Mouse (Mus musculus): ENCODE data around the gene Gm9964. TPM values are rescaled to one million over a fixed set of nuclear protein-coding genes. Genes with fewer than 3 reads are reported as not detected.

Gene Gm9964
- total RNA-seq, 1 experiment = not detected

- in situ Hi-C loops (cut with MboI; ENCODE audit: low sequenced_read_pairs in 2 of 2, unreplicated experiment in 2 of 2) = no loop called here
- Histone ChIP-seq H3K4me3 (ENCODE audit: insufficient read depth in 1 of 2, low read depth in 1 of 2, low read length in 2 of 2, poor library complexity in 1 of 2, severe bottlenecking in 1 of 2) (no peak overlapping the region), H3K36me3 (ENCODE audit: control insufficient read depth, insufficient read depth, low read length, poor library complexity, severe bottlenecking) (no peaks in the 10 kb centered on the region), H3K27ac (ENCODE audit: insufficient read depth, low read depth, low read length, poor library complexity, severe bottlenecking) (no peak overlapping the region), H3K9me3 (ENCODE audit: control insufficient read depth, insufficient read depth, low read depth, low read length) (no peaks in the 10 kb centered on the region), H3K4me1 (ENCODE audit: control insufficient read depth in 2 of 2, insufficient read depth in 2 of 2, low read length in 2 of 2, poor library complexity in 1 of 2) (peaks cover 0 to 11% of the 10 kb centered on the region in 2 experiments; a peak in 2 of 4 replicates), H3K9ac (ENCODE audit: insufficient read depth, low read depth, low read length, poor library complexity, severe bottlenecking) (no peak overlapping the region)
- TF ChIP-seq MAFK (IDR thresholded peaks at IDR 0.05; ENCODE audit: insufficient read depth, low read depth, low read length) = no peak
- TF ChIP-seq HCFC1 (IDR thresholded peaks at IDR 0.05; ENCODE audit: borderline replicate concordance, insufficient read depth, low read length) = no peak
- TF ChIP-seq CHD2 (IDR thresholded peaks at IDR 0.05; ENCODE audit: low read depth, low read length) = no peak
- no peak for TF ChIP-seq ZNF384 (IDR thresholded peaks at IDR 0.05; ENCODE audit: low read depth, low read length)
- no peak for TF ChIP-seq ZC3H11A (IDR thresholded peaks at IDR 0.05; ENCODE audit: borderline replicate concordance, low read depth, low read length)
- DNase-seq (ENCODE audit: low read depth, low spot score) = no peak
Observed at GRCm38 (mm10) chr11:79287447-79287846, 9.3 kb downstream of the Gm9964 start.

GRCm38 (mm10) chr11:79286305-79286799 lies 10.4 kb downstream of the Gm9964 start:
- no peak for DNase-seq (ENCODE audit: low read depth, low spot score)
- TF ChIP-seq HCFC1 (IDR thresholded peaks at IDR 0.05; ENCODE audit: borderline replicate concordance, insufficient read depth, low read length) = no peak
- TF ChIP-seq ZNF384 (IDR thresholded peaks at IDR 0.05; ENCODE audit: low read depth, low read length) = no peak
- no peak for TF ChIP-seq MAFK (IDR thresholded peaks at IDR 0.05; ENCODE audit: insufficient read depth, low read depth, low read length)
- TF ChIP-seq CHD2 (IDR thresholded peaks at IDR 0.05; ENCODE audit: low read depth, low read length) = no peak
- TF ChIP-seq ZC3H11A (IDR thresholded peaks at IDR 0.05; ENCODE audit: borderline replicate concordance, low read depth, low read length) = no peak
- Histone ChIP-seq H3K9me3 (ENCODE audit: control insufficient read depth, insufficient read depth, low read depth, low read length) (no peaks in the 10 kb centered on the region), H3K9ac (ENCODE audit: insufficient read depth, low read depth, low read length, poor library complexity, severe bottlenecking) (no peak overlapping the region), H3K27ac (ENCODE audit: insufficient read depth, low read depth, low read length, poor library complexity, severe bottlenecking) (no peak overlapping the region), H3K4me1 (ENCODE audit: control insufficient read depth in 2 of 2, insufficient read depth in 2 of 2, low read length in 2 of 2, poor library complexity in 1 of 2) (peaks cover 0 to 7% of the 10 kb centered on the region in 2 experiments; a peak in 2 of 4 replicates), H3K4me3 (ENCODE audit: insufficient read depth in 1 of 2, low read depth in 1 of 2, low read length in 2 of 2, poor library complexity in 1 of 2, severe bottlenecking in 1 of 2) (no peak overlapping the region), H3K36me3 (ENCODE audit: control insufficient read depth, insufficient read depth, low read length, poor library complexity, severe bottlenecking) (no peaks in the 10 kb centered on the region)
- in situ Hi-C loops (cut with MboI; ENCODE audit: low sequenced_read_pairs in 2 of 2, unreplicated experiment in 2 of 2) = no loop called here

GRCm38 (mm10) chr11:79283350-79284030 lies 13.2 kb downstream of the Gm9964 start:
- in situ Hi-C loops (cut with MboI; ENCODE audit: low sequenced_read_pairs in 2 of 2, unreplicated experiment in 2 of 2) = no loop called here
- DNase-seq (ENCODE audit: low read depth, low spot score) = no peak
- TF ChIP-seq ZNF384 (IDR thresholded peaks at IDR 0.05; ENCODE audit: low read depth, low read length) (no peak), MAFK (IDR thresholded peaks at IDR 0.05; ENCODE audit: insufficient read depth, low read depth, low read length) (no peak), CHD2 (IDR thresholded peaks at IDR 0.05; ENCODE audit: low read depth, low read length) (no peak), ZC3H11A (IDR thresholded peaks at IDR 0.05; ENCODE audit: borderline replicate concordance, low read depth, low read length) (no peak), HCFC1 (IDR thresholded peaks at IDR 0.05; ENCODE audit: borderline replicate concordance, insufficient read depth, low read length) (no peak)
- Histone ChIP-seq H3K27ac (ENCODE audit: insufficient read depth, low read depth, low read length, poor library complexity, severe bottlenecking) (no peak overlapping the region), H3K36me3 (ENCODE audit: control insufficient read depth, insufficient read depth, low read length, poor library complexity, severe bottlenecking) (no peaks in the 10 kb centered on the region), H3K9ac (ENCODE audit: insufficient read depth, low read depth, low read length, poor library complexity, severe bottlenecking) (no peak overlapping the region), H3K4me1 (ENCODE audit: control insufficient read depth in 2 of 2, insufficient read depth in 2 of 2, low read length in 2 of 2, poor library complexity in 1 of 2) (peaks cover 0 to 3% of the 10 kb centered on the region in 2 experiments; a peak in 2 of 4 replicates), H3K4me3 (ENCODE audit: insufficient read depth in 1 of 2, low read depth in 1 of 2, low read length in 2 of 2, poor library complexity in 1 of 2, severe bottlenecking in 1 of 2) (no peak overlapping the region), H3K9me3 (ENCODE audit: control insufficient read depth, insufficient read depth, low read depth, low read length) (no peaks in the 10 kb centered on the region)

- H3K4me3 ChIP-seq (ENCODE audit: insufficient read depth in 1 of 2, low read depth in 1 of 2, low read length in 2 of 2, poor library complexity in 1 of 2, severe bottlenecking in 1 of 2) = no peak overlapping the region
- TF ChIP-seq HCFC1 (IDR thresholded peaks at IDR 0.05; ENCODE audit: borderline replicate concordance, insufficient read depth, low read length) (no peak), CHD2 (IDR thresholded peaks at IDR 0.05; ENCODE audit: low read depth, low read length) (no peak), ZC3H11A (IDR thresholded peaks at IDR 0.05; ENCODE audit: borderline replicate concordance, low read depth, low read length) (no peak), MAFK (IDR thresholded peaks at IDR 0.05; ENCODE audit: insufficient read depth, low read depth, low read length) (no peak), ZNF384 (IDR thresholded peaks at IDR 0.05; ENCODE audit: low read depth, low read length) (no peak)
- in situ Hi-C loops (cut with MboI; ENCODE audit: low sequenced_read_pairs in 2 of 2, unreplicated experiment in 2 of 2) = no loop called here
- DNase-seq (ENCODE audit: low read depth, low spot score) = no peak
- peaks cover 0 to 3% of the 10 kb centered on the region in 2 experiments; a peak in 1 of 4 replicates for H3K4me1 ChIP-seq (ENCODE audit: control insufficient read depth in 2 of 2, insufficient read depth in 2 of 2, low read length in 2 of 2, poor library complexity in 1 of 2)
- no peak overlapping the region for H3K9ac ChIP-seq (ENCODE audit: insufficient read depth, low read depth, low read length, poor library complexity, severe bottlenecking)
- H3K9me3 ChIP-seq (ENCODE audit: control insufficient read depth, insufficient read depth, low read depth, low read length) = no peaks in the 10 kb centered on the region
- H3K36me3 ChIP-seq (ENCODE audit: control insufficient read depth, insufficient read depth, low read length, poor library complexity, severe bottlenecking) = no peaks in the 10 kb centered on the region
- H3K27ac ChIP-seq (ENCODE audit: insufficient read depth, low read depth, low read length, poor library complexity, severe bottlenecking) = no peak overlapping the region
Observed at GRCm38 (mm10) chr11:79281396-79281795, 15.3 kb downstream of the Gm9964 start.
